Mouse (Mus musculus) embryonic facial prominence, embryonic 15.5 days (tissue): Measurements from ENCODE around the gene Vmn2r117. TPM values are rescaled to one million over a fixed set of nuclear protein-coding genes. Genes with fewer than 3 reads are reported as not detected.
"Not testable (repeated sequence)": the region's sequence is repeated elsewhere in the genome, so short reads cannot be mapped to it uniquely, and the experiment has no call there.

Source experiments
- ATAC-seq: fragments of 200-750 bp; cut with Nextera tagmentation; 2 replicates; pipeline ENCODE4 v1.8.0; 2017; ENCODE audit warnings: low read depth, moderate TSS enrichment; ENCODE audit not compliant: insufficient number of reproducible peaks, low FRiP score, low TSS enrichment
- H3K27ac ChIP-seq: fragments of 300-500 bp; sonication (generic); replicated peaks from 2 replicates; pipeline ENCODE4 v1.5.1; 2015; ENCODE audit warnings: mild to moderate bottlenecking, inconsistent platforms
- H3K27me3 ChIP-seq: fragments of 300-500 bp; sonication (generic); 2 replicates; pipeline ENCODE4 v1.6.1; 2015; ENCODE audit warnings: inconsistent platforms
- H3K36me3 ChIP-seq: fragments of 300-500 bp; sonication (generic); 2 replicates; pipeline ENCODE4 v1.6.1; 2015; ENCODE audit warnings: mild to moderate bottlenecking, inconsistent platforms
- H3K4me1 ChIP-seq: fragments of 300-500 bp; sonication (generic); 2 replicates; pipeline ENCODE4 v1.6.1; 2015; ENCODE audit warnings: inconsistent platforms
- H3K4me2 ChIP-seq: fragments of 300-500 bp; sonication (generic); replicated peaks from 2 replicates; pipeline ENCODE4 v1.6.1; 2015; ENCODE audit warnings: mild to moderate bottlenecking, inconsistent platforms
- H3K4me3 ChIP-seq: fragments of 300-500 bp; sonication (generic); replicated peaks from 2 replicates; pipeline ENCODE4 v1.5.1; 2015; ENCODE audit warnings: mild to moderate bottlenecking, inconsistent platforms
- H3K9ac ChIP-seq: fragments of 300-500 bp; sonication (generic); 2 replicates; pipeline ENCODE4 v1.6.1; 2015; ENCODE audit warnings: inconsistent platforms
- H3K9me3 ChIP-seq: fragments of 300-500 bp; sonication (generic); replicated peaks from 2 replicates; pipeline ENCODE4 v1.6.1; 2016; ENCODE audit warnings: inconsistent platforms
- WGBS: fragments of 180-500 bp; shearing (Covaris S2); methylation state at CpG from one replicate; pipeline ENCODE4 v1.1.7; 2015; 5-methylcytosine and 5-hydroxymethylcytosine counted together
- polyA plus RNA-seq: library from polyadenylated mRNA; unstranded; fragments of >200 nt; fragmentation: Nextera tagmentation; extraction: Ambion mirVana; gene quantifications from 2 replicates; pipeline ENCODE4 v1.2.1, GENCODE M21; 2015

Vmn2r117 gene
- polyA plus RNA-seq: not detected in 2 replicates

DNA sequence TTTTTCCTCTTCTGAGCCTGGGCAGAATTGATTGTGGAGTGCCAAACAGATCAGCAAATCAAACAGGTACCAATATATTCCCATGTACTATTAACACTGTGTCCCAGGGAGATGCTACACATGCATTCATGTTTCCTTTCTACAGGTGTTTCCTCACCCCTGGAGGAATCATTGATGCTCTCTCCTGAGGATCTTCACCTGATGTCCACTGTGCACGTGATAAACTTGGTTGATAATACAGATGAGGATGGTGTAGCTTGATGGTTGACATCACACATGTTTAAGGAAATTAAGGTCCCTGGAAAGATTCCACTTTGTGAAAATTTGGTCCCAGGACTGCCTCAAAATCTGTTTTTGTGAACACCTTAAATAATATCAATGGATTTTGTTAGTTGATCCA, at the start of gene Vmn2r117:
Vmn2r117 (minus strand) TSS at position 101 of the 400 bp plus-strand sequence.
- 41% methylated on average over 1 of the region's 1 CpGs for WGBS
- not testable (repeated sequence) for H3K27ac ChIP-seq, H3K4me3 ChIP-seq, H3K9ac ChIP-seq, ATAC-seq, H3K9me3 ChIP-seq, H3K4me2 ChIP-seq, H3K4me1 ChIP-seq, H3K27me3 ChIP-seq, H3K36me3 ChIP-seq

DNA sequence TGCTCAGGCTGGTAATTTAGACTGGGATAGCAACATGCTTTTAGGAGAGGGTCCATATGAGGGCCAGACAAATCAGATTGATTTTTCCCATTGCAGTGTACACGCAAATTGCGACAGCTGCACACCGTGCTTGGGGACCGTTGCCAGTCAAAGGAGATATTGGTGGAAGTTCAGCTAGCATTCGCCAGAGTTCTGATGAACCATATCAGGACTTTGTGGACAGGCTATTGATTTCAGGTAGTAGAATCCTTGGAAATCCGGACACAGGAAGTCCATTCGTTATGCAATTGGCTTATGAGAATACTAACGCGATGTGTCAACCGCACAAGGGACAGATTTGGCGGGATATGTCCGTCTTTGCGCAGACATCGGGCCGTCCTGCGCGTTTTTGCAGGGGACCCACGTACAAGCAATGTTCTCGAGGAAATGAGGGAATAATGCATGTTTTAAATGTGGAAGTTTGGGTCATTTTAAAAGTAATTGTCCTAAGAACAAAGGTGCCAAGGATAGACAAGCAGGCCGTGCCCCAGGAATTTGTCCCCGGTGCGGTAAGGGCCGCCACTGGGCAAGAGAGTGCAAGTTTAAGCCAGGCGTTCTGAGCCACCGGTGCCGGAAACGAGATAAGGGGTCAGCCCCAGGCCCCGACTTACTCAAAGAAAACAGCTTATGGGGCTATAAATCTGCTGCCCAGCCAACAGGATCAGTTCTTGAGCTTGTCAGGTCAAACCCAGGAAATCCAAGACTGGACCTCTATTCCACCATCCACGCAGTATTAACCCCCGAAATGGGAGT, 43.6 kb upstream of the Vmn2r117 start:
- not testable (repeated sequence) for H3K36me3 ChIP-seq, H3K27me3 ChIP-seq, H3K4me2 ChIP-seq, H3K9ac ChIP-seq, H3K27ac ChIP-seq, H3K9me3 ChIP-seq, ATAC-seq, H3K4me3 ChIP-seq, H3K4me1 ChIP-seq
- WGBS: 70% methylated on average over 30 of the region's 30 CpGs

DNA sequence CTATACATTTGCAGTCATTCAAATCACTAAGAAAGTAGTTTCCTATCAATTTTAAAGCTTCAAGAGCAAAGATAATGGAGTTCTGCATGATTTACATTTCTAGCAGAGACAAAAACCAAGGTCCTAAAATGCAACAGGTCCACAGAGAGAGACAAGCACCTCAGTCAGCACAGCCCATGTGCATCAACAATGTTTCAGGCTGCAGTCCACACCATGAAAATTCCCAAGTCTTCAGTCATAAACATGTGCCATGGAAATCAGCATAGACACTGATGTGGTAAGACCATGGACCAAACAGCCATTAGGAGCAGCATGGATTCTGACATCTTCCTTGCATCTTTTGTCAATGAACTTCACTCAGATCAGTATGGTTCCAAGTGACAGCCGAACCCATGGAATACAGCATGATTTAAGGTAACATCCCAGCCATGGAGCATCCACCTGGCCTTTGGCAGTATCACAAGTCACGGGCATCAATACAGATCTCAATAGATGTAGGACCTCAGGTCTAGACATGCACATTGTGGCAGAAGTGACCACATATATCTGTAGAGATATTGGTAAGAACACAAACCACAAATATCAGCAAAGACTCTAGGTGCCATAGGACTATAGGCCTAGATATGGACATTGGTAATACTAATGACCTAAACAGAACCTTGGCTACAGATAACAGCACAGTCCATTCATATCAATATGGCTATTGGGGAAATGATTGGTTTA, 39.4 kb upstream of the Vmn2r117 start:
- no peak overlapping the region for H3K4me3 ChIP-seq
- no peak overlapping the region for H3K27ac ChIP-seq
- H3K36me3 ChIP-seq: no peaks in the 10 kb centered on the region
- no peak overlapping the region for H3K9ac ChIP-seq
- 67% methylated on average over 2 of the region's 2 CpGs for WGBS
- no peaks in the 10 kb centered on the region for H3K27me3 ChIP-seq
- ATAC-seq: peak; percentile 39; the same call in 1 of the 2 replicates
- 0 out of 2 replicates have a peak, but pooled peaks cover 4% of the 10 kb centered on the region for H3K9me3 ChIP-seq
- H3K4me1 ChIP-seq: no peaks in the 10 kb centered on the region
- no peak overlapping the region for H3K4me2 ChIP-seq

DNA sequence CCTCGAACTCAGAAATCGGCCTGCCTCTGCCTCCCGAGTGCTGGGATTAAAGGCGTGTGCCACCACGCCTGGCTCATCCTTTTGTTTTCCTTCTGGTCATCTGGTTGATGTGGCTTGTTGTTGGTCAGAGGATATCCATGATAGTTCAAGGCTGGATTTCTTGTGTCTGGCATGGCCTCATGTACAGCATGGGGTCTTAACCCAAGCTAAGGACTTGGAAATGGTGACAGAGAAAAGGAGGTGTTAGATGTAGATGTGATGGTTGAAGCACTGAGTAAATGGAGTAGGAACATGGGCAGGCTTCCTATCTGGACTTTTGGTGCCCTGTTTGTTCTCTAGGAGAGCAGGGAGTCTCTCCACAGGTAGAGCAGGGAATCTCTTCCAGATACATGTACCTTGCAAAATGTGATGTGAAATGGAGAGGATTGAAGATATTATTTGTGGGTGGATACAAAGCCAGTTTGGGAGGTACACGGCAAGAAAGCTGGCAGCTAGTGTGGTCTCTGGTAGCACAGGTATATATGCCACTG, 46.3 kb downstream of the Vmn2r117 start:
- peak; percentile 63 for ATAC-seq
- WGBS: 75% methylated on average over 6 of the region's 6 CpGs
- H3K4me2 ChIP-seq: no peak overlapping the region
- H3K9ac ChIP-seq: no peak overlapping the region
- no peaks in the 10 kb centered on the region for H3K4me1 ChIP-seq
- H3K36me3 ChIP-seq: no peaks in the 10 kb centered on the region
- no peak overlapping the region for H3K27ac ChIP-seq
- no peak overlapping the region for H3K4me3 ChIP-seq
- no peaks in the 10 kb centered on the region for H3K9me3 ChIP-seq
- H3K27me3 ChIP-seq: no peaks in the 10 kb centered on the region

Other genes starting within 250 kb of the Vmn2r117 start
- gene Vmn2r114, start 167.2 kb downstream of the Vmn2r117 start, polyA plus RNA-seq: 0.01 TPM in 1 of 2 replicates, not detected in the other
- not detected in 2 replicates for gene Vmn2r115, start 136.0 kb downstream of the Vmn2r117 start, polyA plus RNA-seq
- gene Vmn2r116, start 95.1 kb downstream of the Vmn2r117 start, polyA plus RNA-seq: not detected in 2 replicates
- 17.8 and 19.5 TPM in 2 replicates for gene Zfp213, start 84.5 kb upstream of the Vmn2r117 start, polyA plus RNA-seq
- 13.4 and 14.1 TPM in 2 replicates for gene Zfp13, start 119.8 kb upstream of the Vmn2r117 start, polyA plus RNA-seq
- 0.08 and 0.14 TPM in 2 replicates for gene Zscan10, start 121.2 kb upstream of the Vmn2r117 start, polyA plus RNA-seq
- gene Mmp25, start 165.6 kb upstream of the Vmn2r117 start, polyA plus RNA-seq: 0.76 and 0.81 TPM in 2 replicates
- gene Bicdl2, start 180.8 kb upstream of the Vmn2r117 start, polyA plus RNA-seq: 15.8 and 17.0 TPM in 2 replicates
- gene Hcfc1r1, start 193.9 kb upstream of the Vmn2r117 start, polyA plus RNA-seq: 95.7 and 102 TPM in 2 replicates
- 42.2 and 42.9 TPM in 2 replicates for gene Thoc6, start 194.2 kb upstream of the Vmn2r117 start, polyA plus RNA-seq
- 29.5 and 33.2 TPM in 2 replicates for gene Tnfrsf12a, start 197.8 kb upstream of the Vmn2r117 start, polyA plus RNA-seq
- 19.8 and 20.2 TPM in 2 replicates for gene Cldn6, start 199.6 kb upstream of the Vmn2r117 start, polyA plus RNA-seq
- 13.8 and 18.3 TPM in 2 replicates for gene Cldn9, start 204.3 kb upstream of the Vmn2r117 start, polyA plus RNA-seq
- gene 1520401A03Rik, start 243.1 kb upstream of the Vmn2r117 start, polyA plus RNA-seq: 1.0 and 1.1 TPM in 2 replicates
- 49.6 and 55.8 TPM in 2 replicates for gene Pkmyt1, start 246.6 kb upstream of the Vmn2r117 start, polyA plus RNA-seq